Mouse (Mus musculus) E14TG2a.4 (cell line): ENCODE results near the gene Cdca4.

ENCODE experiments used
- CTCF ChIP-seq: conservative IDR thresholded peaks from 2 replicates; pipeline ENCODE4 v1.5.1; 2014; ENCODE audit warnings: low read length
- NANOG ChIP-seq: IDR thresholded peaks from 2 replicates; pipeline ENCODE4 v1.6.1; 2014; ENCODE audit warnings: borderline replicate concordance, low read length, mixed read lengths
- POU5F1 ChIP-seq: IDR thresholded peaks from 2 replicates; pipeline ENCODE4 v1.6.1; 2014; ENCODE audit warnings: low read length, borderline replicate concordance

- TF ChIP-seq CTCF, result no peak
- TF ChIP-seq POU5F1, result no peak
- TF ChIP-seq NANOG, result no peak
These were observed 24.0 kb upstream of the Cdca4 start for GRCm38 (mm10) chr12:112853050-112853729.
